Mouse (Mus musculus): ENCODE data around the gene Senp6. TPM values are rescaled to one million over a fixed set of nuclear protein-coding genes. Genes with fewer than 3 reads are reported as not detected.

Senp6 gene
- total and polyA plus RNA-seq, 2 experiments from 2014 or later, result 28.9 to 54.1 TPM

GRCm38 (mm10) chr9:80145992-80146587, 79.4 kb downstream of the Senp6 start:
- Histone ChIP-seq H3K36me3 (replicated peaks; ENCODE audit: control insufficient read depth, insufficient read depth, low read length) (peaks cover 47% of the 10 kb centered on the region), H3K27me3 (ENCODE audit: control insufficient read depth, insufficient read depth, low read length) (no peaks in the 10 kb centered on the region), H3K9ac (replicated peaks; ENCODE audit: low read depth, low read length) (no peak overlapping the region), H3K27ac (ENCODE audit: low read depth) (peak overlapping the region; percentile 12), H3K4me2 (ENCODE audit: low read depth, low read length) (no peak overlapping the region), H3K9me3 (replicated peaks; ENCODE audit: control insufficient read depth, low read length) (no peaks in the 10 kb centered on the region), H3K4me3 (ENCODE audit: low read depth, low read length) (no peak overlapping the region), H3K4me1 (ENCODE audit: control insufficient read depth, insufficient read depth) (no peaks in the 10 kb centered on the region)
- no peak for TF ChIP-seq CTCF (IDR thresholded peaks at IDR 0.05; ENCODE audit: low read depth)
- TF ChIP-seq EP300 (IDR thresholded peaks at IDR 0.05; ENCODE audit: low read depth), result no peak
- WGBS, result 42% methylated on average over 10 of the region's 10 CpGs
- ATAC-seq (ENCODE audit: insufficient read depth, low read depth) (peak; percentile 44; the same call in 1 of the 2 replicates), DNase-seq (ENCODE audit: low spot score) (no peak)

DNA sequence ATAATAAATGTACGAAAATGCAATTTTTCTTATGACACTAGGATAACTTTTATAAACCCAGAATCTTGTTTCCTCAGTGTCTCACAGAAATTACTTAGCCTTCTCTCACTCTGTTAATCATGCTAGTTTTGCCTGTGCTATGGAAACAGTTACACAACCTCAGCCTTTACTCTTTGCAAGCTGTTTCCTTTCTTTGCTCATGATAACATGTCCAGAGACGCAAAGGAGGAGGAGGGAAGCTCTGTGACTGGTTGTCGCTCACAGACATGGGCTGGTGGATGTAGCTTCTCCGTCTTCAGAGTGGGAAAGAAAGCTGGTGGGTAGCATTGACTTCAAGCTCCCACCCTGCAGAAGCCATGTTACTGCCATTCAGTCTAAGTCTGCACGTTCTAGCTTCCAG, 82.9 kb downstream of the Senp6 start:
- ATAC-seq (ENCODE audit: insufficient read depth, low read depth) (no peak), DNase-seq (ENCODE audit: low spot score) (no peak)
- Histone ChIP-seq H3K4me2 (ENCODE audit: low read depth, low read length) (no peak overlapping the region), H3K4me1 (ENCODE audit: control insufficient read depth, insufficient read depth) (no peaks in the 10 kb centered on the region), H3K36me3 (replicated peaks; ENCODE audit: control insufficient read depth, insufficient read depth, low read length) (peaks cover 16% of the 10 kb centered on the region), H3K27me3 (ENCODE audit: control insufficient read depth, insufficient read depth, low read length) (no peaks in the 10 kb centered on the region), H3K27ac (ENCODE audit: low read depth) (no peak overlapping the region), H3K9me3 (replicated peaks; ENCODE audit: control insufficient read depth, low read length) (no peaks in the 10 kb centered on the region), H3K4me3 (ENCODE audit: low read depth, low read length) (no peak overlapping the region), H3K9ac (replicated peaks; ENCODE audit: low read depth, low read length) (no peak overlapping the region)
- 75% methylated on average over 5 of the region's 5 CpGs for WGBS
- TF ChIP-seq CTCF (IDR thresholded peaks at IDR 0.05; ENCODE audit: low read depth), result no peak
- TF ChIP-seq EP300 (IDR thresholded peaks at IDR 0.05; ENCODE audit: low read depth), result no peak

DNA sequence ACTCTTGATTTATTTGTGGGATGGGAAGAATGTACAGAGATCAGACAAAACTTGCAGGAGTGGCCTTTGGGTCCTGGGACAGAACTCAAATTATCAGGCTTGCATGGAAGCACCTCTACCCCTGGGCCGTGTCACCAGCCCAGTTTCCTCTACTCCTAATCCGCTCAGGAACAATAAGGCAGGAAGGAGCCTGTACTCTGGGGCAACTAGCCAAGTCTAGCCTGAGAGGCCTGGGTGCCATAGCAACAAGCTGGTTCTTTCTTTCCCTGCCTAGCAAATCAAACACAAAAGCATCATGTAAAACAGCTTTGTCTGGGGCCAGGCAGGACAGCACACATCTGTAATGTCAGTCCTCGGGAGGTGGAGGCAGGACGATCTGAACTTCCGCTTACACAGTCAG, 88.6 kb downstream of the Senp6 start:
- ATAC-seq (ENCODE audit: insufficient read depth, low read depth), result peak; percentile 67; the same call in 1 of the 2 replicates
- WGBS, result 72% methylated on average over 5 of the region's 5 CpGs

GRCm38 (mm10) chr9:80156780-80157179, 90.1 kb downstream of the Senp6 start:
- no peaks in the 10 kb centered on the region for H3K4me1 ChIP-seq (ENCODE audit: control insufficient read depth, insufficient read depth)
- 85% methylated on average over 5 of the region's 5 CpGs for WGBS
- H3K9ac ChIP-seq (replicated peaks; ENCODE audit: low read depth, low read length), result no peak overlapping the region
- no peak overlapping the region for H3K27ac ChIP-seq (ENCODE audit: low read depth)
- ATAC-seq (ENCODE audit: insufficient read depth, low read depth) (no peak), DNase-seq (ENCODE audit: low spot score) (no peak)
- H3K9me3 ChIP-seq (replicated peaks; ENCODE audit: control insufficient read depth, low read length), result no peaks in the 10 kb centered on the region
- no peak overlapping the region for H3K4me2 ChIP-seq (ENCODE audit: low read depth, low read length)
- H3K36me3 ChIP-seq (replicated peaks; ENCODE audit: control insufficient read depth, insufficient read depth, low read length), result no peaks in the 10 kb centered on the region
- H3K4me3 ChIP-seq (ENCODE audit: low read depth, low read length), result no peak overlapping the region
- TF ChIP-seq CTCF (IDR thresholded peaks at IDR 0.05; ENCODE audit: low read depth) (no peak), EP300 (IDR thresholded peaks at IDR 0.05; ENCODE audit: low read depth) (no peak)
- no peaks in the 10 kb centered on the region for H3K27me3 ChIP-seq (ENCODE audit: control insufficient read depth, insufficient read depth, low read length)

More for the DNA sequence above, 88.6 kb downstream of the Senp6 start:
- no peaks in the 10 kb centered on the region for H3K36me3 ChIP-seq (replicated peaks; ENCODE audit: control insufficient read depth, insufficient read depth, low read length)
- no peak overlapping the region for H3K4me2 ChIP-seq (ENCODE audit: low read depth, low read length)
- no peak overlapping the region for H3K27ac ChIP-seq (ENCODE audit: low read depth)
- no peak overlapping the region for H3K9ac ChIP-seq (replicated peaks; ENCODE audit: low read depth, low read length)
- no peaks in the 10 kb centered on the region for H3K27me3 ChIP-seq (ENCODE audit: control insufficient read depth, insufficient read depth, low read length)
- TF ChIP-seq CTCF (IDR thresholded peaks at IDR 0.05; ENCODE audit: low read depth) (no peak), EP300 (IDR thresholded peaks at IDR 0.05; ENCODE audit: low read depth) (no peak)
- H3K4me1 ChIP-seq (ENCODE audit: control insufficient read depth, insufficient read depth), result no peaks in the 10 kb centered on the region
- peak; percentile 45 for DNase-seq (ENCODE audit: low spot score)
- H3K9me3 ChIP-seq (replicated peaks; ENCODE audit: control insufficient read depth, low read length), result no peaks in the 10 kb centered on the region
- H3K4me3 ChIP-seq (ENCODE audit: low read depth, low read length), result no peak overlapping the region

DNA sequence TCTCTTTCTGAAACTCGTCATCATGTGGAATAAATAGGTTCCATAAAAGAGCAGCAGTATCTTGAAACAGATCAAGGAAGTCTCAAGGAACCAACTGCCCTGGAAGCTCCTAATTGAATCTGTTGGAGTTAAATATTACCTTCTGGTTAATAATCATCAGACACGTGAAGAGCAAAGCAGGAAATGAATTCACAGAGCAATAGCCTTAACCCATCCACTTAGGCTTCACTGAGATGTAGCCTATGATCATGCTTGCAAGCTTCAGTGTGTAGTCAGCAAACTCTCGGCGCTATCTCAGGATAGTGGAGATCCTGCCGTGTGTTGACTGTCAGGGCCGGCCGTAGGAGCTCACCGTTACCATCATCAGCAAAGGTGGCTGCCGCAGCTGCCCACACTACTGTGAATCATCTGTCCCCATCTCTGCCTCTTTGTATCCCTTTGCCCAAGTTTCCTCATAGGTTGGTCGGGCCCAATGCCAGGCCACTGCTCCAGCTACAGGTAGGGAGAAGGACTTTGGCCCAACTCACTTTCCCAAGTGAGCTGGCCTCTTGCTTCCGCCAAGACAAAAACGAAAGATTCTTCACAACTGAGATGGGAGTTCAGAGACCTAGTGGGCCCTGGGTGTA, 91.2 kb downstream of the Senp6 start:
- DNase-seq (ENCODE audit: low spot score) (no peak), ATAC-seq (ENCODE audit: insufficient read depth, low read depth) (no peak)
- Histone ChIP-seq H3K4me2 (ENCODE audit: low read depth, low read length) (no peak overlapping the region), H3K27ac (ENCODE audit: low read depth) (no peak overlapping the region), H3K27me3 (ENCODE audit: control insufficient read depth, insufficient read depth, low read length) (no peaks in the 10 kb centered on the region), H3K9ac (replicated peaks; ENCODE audit: low read depth, low read length) (no peak overlapping the region), H3K9me3 (replicated peaks; ENCODE audit: control insufficient read depth, low read length) (no peaks in the 10 kb centered on the region), H3K4me3 (ENCODE audit: low read depth, low read length) (no peak overlapping the region), H3K4me1 (ENCODE audit: control insufficient read depth, insufficient read depth) (no peaks in the 10 kb centered on the region), H3K36me3 (replicated peaks; ENCODE audit: control insufficient read depth, insufficient read depth, low read length) (no peaks in the 10 kb centered on the region)
- TF ChIP-seq CTCF (IDR thresholded peaks at IDR 0.05; ENCODE audit: low read depth) (no peak), EP300 (IDR thresholded peaks at IDR 0.05; ENCODE audit: low read depth) (no peak)
- 86% methylated on average over 12 of the region's 12 CpGs for WGBS
